Comparison of ENCODE assay signal across 23 mouse cellular contexts in genomic region chr3:103436902-103437603, GRCm38 (mm10).
DNase-seq lines count a peak whose midpoint lies in the region; ATAC-seq lines count a peak whose summit lies in the region.
"Had no signal": no experiment of that assay in that cellular context is flagged by ENCODE, and none has a peak within 500 bp of the region (broad histone marks: within the 10 kb centered on the region; RNA-seq: fewer than 3 reads in every experiment).

No protein-coding gene starts in this region.

- H3K9me3 ChIP-seq in hindbrain, embryonic 12.5 days (replicated peaks), result no peaks in the 10 kb centered on the region
- H3K9me3 ChIP-seq in hindbrain, embryonic 16.5 days (ENCODE audit: control insufficient read depth, low read length), result no peaks in the 10 kb centered on the region
- no peaks in the 10 kb centered on the region for H3K9me3 ChIP-seq in kidney, embryonic 16.5 days (ENCODE audit: low read length)
- H3K9me3 ChIP-seq: forebrain, embryonic 10.5 days; forebrain, embryonic 13.5 days; heart, embryonic 13.5 days; hindbrain, embryonic 15.5 days had no signal

- H3K27ac ChIP-seq in hindbrain, embryonic 12.5 days, result 0 out of 2 replicates have a peak overlapping the region, but pooled peaks have one; percentile 7
- H3K27ac ChIP-seq in hindbrain, embryonic 16.5 days (ENCODE audit: low read depth, low read length), result no peak overlapping the region
- no peak overlapping the region for H3K27ac ChIP-seq in kidney, embryonic 16.5 days (ENCODE audit: low read length)
- H3K27ac ChIP-seq: forebrain, embryonic 10.5 days; forebrain, embryonic 13.5 days; heart, embryonic 13.5 days; hindbrain, embryonic 15.5 days had no signal

- H3K4me2 ChIP-seq in hindbrain, embryonic 12.5 days (replicated peaks), result no peak overlapping the region
- H3K4me2 ChIP-seq in hindbrain, embryonic 16.5 days (ENCODE audit: low read length), result no peak overlapping the region
- no peak overlapping the region for H3K4me2 ChIP-seq in kidney, embryonic 16.5 days (replicated peaks; ENCODE audit: low read depth, low read length)
- H3K4me2 ChIP-seq: forebrain, embryonic 13.5 days; heart, embryonic 13.5 days; hindbrain, embryonic 15.5 days had no signal

- H3K4me1 ChIP-seq in hindbrain, embryonic 12.5 days, result no peaks in the 10 kb centered on the region
- no peaks in the 10 kb centered on the region for H3K4me1 ChIP-seq in hindbrain, embryonic 16.5 days (ENCODE audit: control insufficient read depth, insufficient read depth, low read depth, low read length)
- no peaks in the 10 kb centered on the region; the same call in 1 of the 2 replicates for H3K4me1 ChIP-seq in kidney, embryonic 16.5 days (ENCODE audit: insufficient read depth, low read length)
- H3K4me1 ChIP-seq: forebrain, embryonic 10.5 days; forebrain, embryonic 13.5 days; hindbrain, embryonic 15.5 days had no signal

- no peak overlapping the region for H3K4me3 ChIP-seq in hindbrain, embryonic 12.5 days
- no peak overlapping the region for H3K4me3 ChIP-seq in hindbrain, embryonic 16.5 days (ENCODE audit: low read length)
- no peak overlapping the region for H3K4me3 ChIP-seq in kidney, embryonic 16.5 days (ENCODE audit: low read length)
- H3K4me3 ChIP-seq: forebrain, embryonic 10.5 days; forebrain, embryonic 13.5 days; heart, embryonic 13.5 days; hindbrain, embryonic 15.5 days had no signal

- no peak overlapping the region for H3K9ac ChIP-seq in hindbrain, embryonic 12.5 days
- H3K9ac ChIP-seq in hindbrain, embryonic 16.5 days (ENCODE audit: low read depth, low read length), result no peak overlapping the region
- H3K9ac ChIP-seq in kidney, embryonic 16.5 days (replicated peaks; ENCODE audit: low read length), result no peak overlapping the region
- H3K9ac ChIP-seq: forebrain, embryonic 13.5 days; heart, embryonic 13.5 days; hindbrain, embryonic 15.5 days had no signal

- DNase-seq in embryo, embryonic 10.5 days (ENCODE audit: low spot score), result peak; percentile 25
- no peak for DNase-seq in embryo, embryonic 10 days (ENCODE audit: low spot score)
- no peak for DNase-seq in kidney, adult 8-10 months
- peak; percentile 37 for DNase-seq in mesoderm, embryonic 11.5 days (ENCODE audit: low read depth, low spot score)
- DNase-seq: adrenal gland, adult 8-10 months; adrenal gland, postnatal 25 days; cerebellum, adult 11-12 months; cerebellum, adult 8-10 months; cerebellum, postnatal 10 days; cerebellum, postnatal 36 days; gastrocnemius, postnatal 14 days; heart, adult 18-20 months; heart, postnatal 14 days; heart, postnatal 4 days had no signal

- no peaks in the 10 kb centered on the region for H3K36me3 ChIP-seq in hindbrain, embryonic 12.5 days
- no peaks in the 10 kb centered on the region for H3K36me3 ChIP-seq in hindbrain, embryonic 16.5 days (ENCODE audit: control insufficient read depth, insufficient read depth, low read length)
- H3K36me3 ChIP-seq in kidney, embryonic 16.5 days (ENCODE audit: insufficient read depth, low read length), result no peaks in the 10 kb centered on the region
- H3K36me3 ChIP-seq: forebrain, embryonic 10.5 days; heart, embryonic 13.5 days; hindbrain, embryonic 15.5 days had no signal

- no peak for ATAC-seq in hindbrain, embryonic 12.5 days (ENCODE audit: low FRiP score)
- no peak for ATAC-seq in hindbrain, embryonic 16.5 days
- ATAC-seq in kidney, embryonic 16.5 days (ENCODE audit: low FRiP score, low TSS enrichment), result peak; percentile 81
- ATAC-seq: activated CD4-positive, CD25-positive, alpha-beta regulatory T cell, adult 4 months; forebrain, embryonic 13.5 days; forebrain, embryonic 16.5 days had no signal

- no peaks in the 10 kb centered on the region for H3K27me3 ChIP-seq in hindbrain, embryonic 12.5 days
- H3K27me3 ChIP-seq in hindbrain, embryonic 16.5 days (replicated peaks; ENCODE audit: control insufficient read depth, insufficient read depth, low read length), result no peaks in the 10 kb centered on the region
- no peaks in the 10 kb centered on the region for H3K27me3 ChIP-seq in kidney, embryonic 16.5 days (ENCODE audit: insufficient read depth, low read length)
- H3K27me3 ChIP-seq: forebrain, embryonic 13.5 days; heart, embryonic 13.5 days; hindbrain, embryonic 15.5 days had no signal

- 69% methylated on average over 9 of the region's 9 CpGs for WGBS in hindbrain, embryonic 12.5 days
- WGBS in hindbrain, embryonic 16.5 days, result 83% methylated on average over 9 of the region's 9 CpGs
- WGBS in kidney, embryonic 16.5 days, result 26% methylated on average over 9 of the region's 9 CpGs

Comparison
In these comparisons a context has a peak if more than half of its experiments do, and no peak if none do; other contexts are left out.
1. DNase-seq: peak in embryo, embryonic 10.5 days (single experiment) and mesoderm, embryonic 11.5 days (single experiment); none in embryo, embryonic 10 days (single experiment) and kidney, adult 8-10 months (0 of 2).